Mouse (Mus musculus) left cerebral cortex, adult 11 months (tissue): Measurements from ENCODE around the gene Chn2.

ENCODE experiments used
- DNase-seq: peaks from one replicate; pipeline ENCODE4 v3.0.0; 2022; ENCODE audit warnings: low spot score

Gene Chn2

DNA sequence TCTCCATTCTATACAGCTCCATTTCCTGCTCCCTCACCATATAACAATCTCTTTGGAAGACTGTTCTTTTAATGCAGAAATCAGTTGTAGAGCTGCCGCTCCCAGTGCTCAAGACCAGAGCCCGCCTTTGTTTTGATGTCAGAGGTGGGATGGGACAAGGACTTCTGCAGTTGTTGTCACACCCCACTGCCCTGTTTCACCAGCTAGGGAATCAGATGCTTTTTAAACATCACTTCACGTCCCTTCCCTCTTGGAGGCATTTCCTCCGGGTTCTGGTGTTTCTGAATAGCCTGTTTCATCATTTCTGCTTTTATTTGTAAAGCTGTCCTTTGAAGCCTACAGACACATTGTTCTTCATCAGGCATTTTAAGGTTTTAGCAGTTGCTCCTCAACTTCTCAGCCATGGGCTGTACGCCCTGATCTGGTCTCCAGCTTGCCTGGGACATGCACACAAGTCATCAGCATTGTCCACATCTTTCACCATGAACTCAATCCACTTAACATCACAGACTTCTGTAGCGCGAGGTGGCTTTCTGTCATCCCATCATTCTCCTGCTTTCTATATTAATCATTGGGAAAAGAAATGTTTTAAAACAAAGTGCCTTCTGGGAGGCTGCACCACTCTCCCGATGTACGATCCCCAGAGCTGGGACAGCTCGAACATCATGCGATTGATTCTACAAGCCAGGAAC is 160.8 kb downstream of the Chn2 start:
- no peak for DNase-seq

DNA sequence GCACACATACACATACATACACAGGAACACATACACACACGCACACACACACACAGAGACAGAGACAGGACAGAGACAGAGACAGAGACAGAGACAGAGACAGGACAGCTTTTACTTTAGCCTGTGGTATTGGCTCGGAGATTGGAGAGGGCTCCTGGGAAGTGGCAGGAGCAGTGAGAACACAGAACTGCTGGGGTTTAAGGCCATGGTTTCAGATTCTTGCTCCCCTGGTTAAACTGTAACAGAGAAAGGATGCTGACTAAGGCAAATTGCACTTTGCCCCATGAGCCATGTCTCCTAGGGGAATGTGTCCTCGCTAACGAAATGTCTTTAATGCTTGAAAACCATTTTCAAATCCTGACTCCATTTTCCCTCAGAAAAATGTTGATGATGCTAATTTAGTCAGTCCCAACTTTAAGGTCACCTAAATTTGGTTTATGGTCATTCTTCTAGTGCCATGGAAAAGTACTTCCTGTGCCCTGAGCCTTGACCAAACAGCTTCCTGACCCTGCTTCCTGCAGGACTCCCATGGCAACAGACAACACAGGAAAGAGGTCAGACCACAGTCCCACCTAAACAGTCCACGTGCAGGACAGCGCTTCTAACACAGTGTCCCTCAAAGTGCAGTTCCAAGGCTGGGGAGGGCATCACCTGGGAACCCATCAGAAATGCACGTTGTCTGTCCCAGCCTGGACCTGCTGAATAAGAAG is 163.1 kb downstream of the Chn2 start:
- no peak for DNase-seq

DNA sequence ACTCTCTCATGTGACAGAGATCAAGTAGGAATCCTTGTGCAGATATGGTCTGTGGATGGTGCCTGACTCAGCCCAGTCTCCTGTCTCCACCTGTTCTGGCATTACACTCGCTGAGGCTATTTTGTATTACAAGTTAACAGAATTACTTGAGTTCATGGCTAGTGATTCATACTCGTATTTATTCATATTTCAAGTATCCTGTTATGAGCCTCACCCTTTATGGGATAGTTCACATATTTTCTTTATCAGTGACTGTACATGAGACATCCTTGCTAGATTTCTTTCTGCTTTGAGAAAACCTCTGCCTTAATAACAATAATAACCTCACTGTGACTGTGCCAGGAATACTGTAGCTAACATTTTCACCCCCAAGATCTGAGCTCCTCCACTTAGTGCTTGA is 164.0 kb downstream of the Chn2 start:
- DNase-seq, result no peak

DNA sequence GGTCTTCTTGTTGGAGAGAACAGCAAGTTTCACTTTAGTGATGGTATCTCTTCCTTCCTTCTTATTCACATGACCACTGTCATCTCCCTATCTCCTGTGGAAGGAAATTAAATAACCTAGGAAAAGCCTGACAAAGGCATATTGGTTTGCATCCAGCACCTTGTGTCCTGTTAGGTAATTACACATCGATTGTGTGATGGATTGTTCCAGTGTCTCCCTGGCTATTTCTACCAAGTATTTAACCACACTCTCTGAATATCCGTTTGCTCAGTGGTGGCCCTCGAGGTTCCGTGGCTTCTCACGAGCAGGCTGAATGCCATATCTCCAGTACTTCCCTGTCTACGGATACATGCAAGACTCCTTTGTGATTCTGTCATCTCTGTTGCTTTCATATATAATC is 164.6 kb downstream of the Chn2 start:
- no peak for DNase-seq

DNA sequence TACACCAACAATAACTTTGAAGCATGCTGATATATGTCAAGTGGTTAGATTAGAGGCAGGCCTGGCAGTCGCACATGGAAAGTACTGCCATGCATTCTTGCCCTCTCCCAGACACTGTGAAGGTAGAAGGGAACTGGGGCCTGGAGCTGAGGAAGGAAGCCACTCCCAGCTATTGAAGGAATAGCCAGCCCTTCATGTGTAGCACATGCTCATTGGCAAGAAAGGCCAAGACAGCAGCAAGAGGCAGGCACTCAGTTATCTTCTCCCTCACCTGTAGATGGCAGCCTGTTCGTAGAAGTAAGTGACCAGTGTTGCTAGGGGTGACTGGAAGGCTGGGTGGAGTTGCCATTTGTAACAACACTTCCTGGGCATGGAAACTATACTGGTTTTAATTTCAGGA is 165.6 kb downstream of the Chn2 start:
- DNase-seq, result no peak

DNA sequence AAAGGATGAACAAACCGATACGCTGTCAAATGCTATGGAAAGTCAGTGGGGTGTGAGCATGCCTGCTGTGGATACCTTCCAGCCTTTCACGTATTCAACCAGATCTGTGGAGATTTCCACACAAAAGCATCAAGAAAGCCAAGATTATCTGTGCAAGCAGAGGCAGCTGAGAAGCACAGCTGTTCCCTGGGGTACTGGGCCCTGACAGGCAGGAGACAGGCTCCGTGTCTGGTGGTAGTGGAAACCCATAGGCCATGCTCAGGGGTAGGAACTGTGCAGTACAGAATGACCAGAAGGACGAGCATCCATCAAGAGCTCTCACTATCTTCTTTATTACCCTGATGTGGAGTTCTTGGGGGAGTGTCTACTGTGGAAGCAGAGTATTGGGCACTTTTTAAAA is 166.1 kb downstream of the Chn2 start:
- no peak for DNase-seq

DNA sequence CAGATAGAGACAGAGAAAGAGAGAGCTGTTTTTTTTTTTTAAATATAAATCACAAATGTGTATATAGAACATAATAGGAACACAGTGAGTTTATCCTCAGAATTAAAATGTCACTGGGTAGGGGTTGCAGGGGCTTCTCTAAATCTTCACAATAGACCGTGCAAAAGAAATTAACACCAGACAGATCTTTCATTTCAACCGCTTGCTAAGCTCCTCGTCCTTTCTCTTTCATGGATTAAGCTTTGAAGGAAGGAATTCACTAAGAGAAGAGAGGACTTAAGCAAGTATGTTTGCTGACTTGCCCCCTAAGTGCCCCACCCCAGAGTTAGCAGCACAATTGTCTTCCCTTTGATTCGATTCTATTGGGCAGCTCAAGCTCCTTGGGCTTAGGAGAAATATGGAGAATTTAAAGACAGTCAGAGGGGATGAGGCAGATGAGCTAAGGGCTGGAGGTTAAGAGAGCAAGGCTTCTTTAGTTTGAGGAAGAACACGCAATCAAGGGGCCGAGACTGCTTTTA is 166.9 kb downstream of the Chn2 start:
- DNase-seq, result no peak

DNA sequence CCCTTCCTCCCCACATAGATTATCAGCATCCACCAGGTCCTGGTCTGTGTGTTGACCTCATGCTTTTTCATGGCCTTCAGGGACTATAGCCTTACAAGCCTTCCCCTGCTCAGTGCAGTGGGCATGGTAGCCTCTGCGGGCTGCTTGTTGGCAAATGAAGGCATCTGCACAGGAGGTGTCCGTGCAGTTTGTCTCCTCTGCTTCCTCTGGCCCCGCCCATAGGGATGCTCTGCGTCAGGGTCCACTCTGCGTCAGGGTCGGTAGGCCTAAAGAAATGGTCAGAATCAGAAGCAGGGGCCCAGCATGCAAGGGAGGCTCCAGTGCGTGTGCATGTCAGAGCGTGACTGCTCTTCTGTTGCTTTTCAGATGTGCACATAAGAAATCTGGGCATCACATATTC is 169.4 kb downstream of the Chn2 start:
- no peak for DNase-seq

DNA sequence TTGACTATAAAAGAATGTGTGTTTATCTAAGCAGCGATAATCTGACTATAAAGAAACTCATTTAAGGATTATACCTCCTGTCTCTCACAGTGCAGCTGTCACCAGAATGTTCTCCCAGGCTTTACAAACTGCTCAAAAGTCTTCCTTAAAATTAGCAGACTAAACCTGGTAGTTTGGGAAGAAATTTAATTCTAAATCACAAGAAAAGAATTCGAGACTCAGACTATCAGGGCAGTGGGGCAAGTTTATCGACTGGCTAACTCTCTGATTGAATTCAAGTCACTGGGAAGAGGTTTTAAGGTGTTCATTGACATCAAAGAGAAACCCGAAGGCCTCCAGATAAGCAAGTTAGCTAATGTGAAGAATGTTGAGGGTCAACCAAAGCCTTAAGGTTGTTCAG is 171.6 kb downstream of the Chn2 start:
- DNase-seq, result no peak

DNA sequence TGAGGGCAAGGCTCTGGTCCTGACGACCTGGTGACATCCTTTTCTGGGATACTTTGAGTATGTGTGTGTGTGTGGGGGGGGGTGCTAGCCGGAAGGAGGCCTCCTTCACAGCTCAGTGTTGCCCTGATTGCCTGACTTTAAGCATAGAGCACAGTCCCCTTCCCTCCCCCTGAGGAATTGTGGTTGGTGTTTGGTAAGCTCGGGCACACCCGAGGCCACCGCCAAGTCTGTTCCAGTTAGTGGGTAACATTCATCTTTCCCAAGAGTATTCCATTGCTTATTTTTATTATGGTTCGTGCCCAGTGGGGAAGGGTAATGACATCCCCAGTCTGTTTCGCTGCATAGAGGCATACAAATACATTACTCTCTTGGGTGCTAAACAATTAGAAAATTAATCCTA is 172.6 kb downstream of the Chn2 start:
- no peak for DNase-seq

DNA sequence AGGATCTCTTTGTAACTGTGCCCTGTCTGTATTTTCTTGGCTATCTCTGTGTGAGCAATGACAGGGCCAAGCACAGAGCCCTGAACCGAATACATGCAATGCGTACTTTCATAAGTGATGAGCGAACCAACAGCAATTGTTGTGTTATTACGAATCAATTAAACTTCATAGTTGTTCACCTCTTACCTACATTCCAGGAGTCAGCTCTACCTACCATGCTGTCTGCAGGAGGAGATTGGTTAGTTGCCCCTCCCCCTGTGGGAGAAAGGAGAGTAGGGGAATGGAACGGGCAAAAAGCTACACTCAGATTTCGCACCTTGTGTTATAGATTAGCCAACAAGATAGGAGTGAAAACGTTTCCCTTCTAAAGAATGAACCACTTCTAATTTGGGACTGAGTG is 174.4 kb downstream of the Chn2 start:
- no peak for DNase-seq

DNA sequence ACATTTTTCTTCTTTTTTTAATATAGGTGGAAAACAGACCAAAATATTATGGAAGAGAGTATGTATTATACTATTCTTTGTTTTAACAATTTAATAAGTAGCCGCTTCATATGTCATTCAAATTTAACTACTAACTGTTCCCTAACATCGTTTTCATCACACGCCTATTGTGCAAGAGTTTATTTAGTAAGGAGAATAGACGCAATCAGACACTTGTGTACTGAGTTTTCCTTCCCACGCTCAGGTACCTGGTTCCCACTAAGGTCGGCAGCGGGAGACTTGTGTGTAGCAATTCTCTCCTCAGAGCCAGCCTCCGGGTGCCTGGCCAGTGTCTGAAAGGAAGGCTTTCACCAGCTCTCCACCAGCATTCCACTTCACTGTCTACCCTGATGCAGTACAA is 176.3 kb downstream of the Chn2 start:
- no peak for DNase-seq

DNA sequence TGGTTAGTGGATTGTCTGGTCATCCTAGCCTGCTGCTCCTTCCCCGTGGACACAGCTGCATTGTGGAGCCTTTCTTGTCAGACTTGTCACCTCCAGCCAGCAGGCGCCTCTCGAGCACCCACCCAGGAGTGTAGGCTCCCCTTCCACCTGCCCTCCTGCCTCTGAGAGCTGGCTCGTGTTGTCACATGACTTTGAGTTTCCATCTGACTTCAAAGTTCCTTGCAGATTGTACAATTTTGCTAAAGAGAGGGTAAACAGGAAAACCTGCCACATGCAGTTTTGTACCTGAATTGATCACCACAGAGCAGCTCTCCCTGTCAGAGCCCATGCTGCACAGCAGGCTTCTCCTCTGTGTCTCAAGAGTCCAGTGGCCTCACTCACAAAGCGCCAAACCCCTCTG is 177.2 kb downstream of the Chn2 start:
- no peak for DNase-seq

DNA sequence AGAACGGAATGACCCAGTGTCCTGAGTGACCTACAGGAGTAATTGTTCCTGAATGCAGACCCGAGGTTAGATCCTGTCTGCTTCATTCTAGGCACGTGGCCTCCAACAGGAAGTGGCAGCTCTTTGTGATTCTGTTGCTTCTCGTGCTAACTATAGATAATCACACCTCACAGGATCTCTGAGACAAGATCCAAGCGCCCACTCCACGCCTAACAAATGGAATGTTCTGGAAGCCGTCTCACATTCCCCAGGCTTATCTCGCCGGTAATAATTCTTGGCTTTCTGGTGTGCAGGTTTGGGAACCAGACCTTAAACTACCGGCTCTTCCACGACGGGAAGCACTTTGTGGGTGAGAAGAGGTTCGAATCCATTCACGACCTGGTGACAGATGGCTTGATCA is 180.8 kb downstream of the Chn2 start:
- DNase-seq, result no peak

DNA sequence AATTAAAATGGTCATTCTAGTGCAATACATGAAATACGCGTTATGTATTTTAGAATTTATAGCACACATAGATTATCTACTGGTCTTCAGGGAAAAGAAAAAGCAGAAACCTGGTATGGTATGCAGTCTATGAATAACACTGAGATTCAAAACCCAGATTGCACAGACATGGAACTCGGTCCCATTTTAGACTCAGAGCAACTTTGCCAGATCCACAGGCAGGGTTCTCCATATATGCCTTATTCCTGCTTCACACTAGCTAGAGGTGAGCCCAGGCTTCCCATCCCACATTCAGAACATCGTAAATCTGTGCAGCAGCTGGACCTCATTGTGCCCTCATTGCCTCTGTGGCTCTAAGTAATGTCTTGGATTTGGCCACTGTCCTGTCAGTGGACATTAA is 184.2 kb downstream of the Chn2 start:
- no peak for DNase-seq

DNA sequence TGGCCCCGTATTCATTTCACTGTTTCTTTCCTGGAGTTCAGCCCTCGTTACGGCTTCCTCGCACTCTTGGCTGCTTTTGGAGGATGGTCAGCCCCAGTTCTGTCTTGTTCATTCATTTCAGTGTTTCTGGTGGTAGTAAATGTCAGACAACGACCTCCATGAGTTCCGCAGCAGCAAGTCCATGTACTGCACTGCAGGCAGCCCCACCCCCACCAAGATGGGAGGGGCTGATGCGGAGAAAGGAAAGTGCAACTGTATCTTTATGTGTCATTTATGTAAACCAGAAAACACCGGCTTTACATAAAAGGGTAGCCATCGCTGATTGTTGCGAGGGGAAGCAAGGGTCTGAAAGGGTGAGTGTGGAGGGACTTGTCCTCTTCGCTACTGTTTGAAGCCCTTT is 185.0 kb downstream of the Chn2 start:
- no peak for DNase-seq

DNA sequence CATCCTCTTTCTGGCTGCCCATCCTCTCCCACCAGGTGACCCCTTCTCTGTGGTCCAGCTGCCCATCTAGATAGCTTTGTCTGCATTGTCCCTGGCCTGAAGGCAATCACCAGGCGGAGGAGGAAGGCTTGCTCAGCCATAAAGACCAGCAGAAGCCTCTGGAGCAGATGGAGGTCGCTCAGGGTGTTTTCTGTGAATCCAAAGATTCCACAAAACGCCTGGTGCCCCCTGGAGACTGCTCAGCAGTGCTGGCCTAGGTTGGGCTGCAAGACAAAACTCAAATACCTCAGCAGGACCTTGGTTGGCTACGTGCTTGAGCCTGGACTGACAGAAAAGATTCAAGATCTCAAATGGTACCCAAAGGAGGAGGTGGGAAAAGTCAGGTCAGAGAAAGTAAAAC is 186.0 kb downstream of the Chn2 start:
- DNase-seq, result no peak

DNA sequence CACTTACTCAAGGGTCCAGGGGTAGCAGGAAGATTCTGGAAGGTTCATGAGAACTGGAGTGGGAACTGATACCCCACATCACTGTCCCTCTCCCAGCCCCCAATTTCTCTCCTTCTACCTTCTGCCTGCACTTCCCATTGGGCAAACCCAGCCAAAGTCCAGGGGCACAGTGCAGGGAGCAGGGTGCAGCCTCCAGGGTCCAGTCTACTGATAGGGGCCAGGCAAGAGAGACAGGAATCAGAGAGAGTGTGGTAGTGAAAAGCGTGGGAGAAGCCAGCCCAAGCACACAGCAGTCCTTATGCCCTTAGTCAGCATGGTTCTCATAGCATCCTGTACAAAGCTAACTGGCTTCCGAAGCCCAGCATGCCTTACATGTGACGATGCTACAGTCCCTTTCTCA is 187.7 kb downstream of the Chn2 start:
- DNase-seq, result no peak

DNA sequence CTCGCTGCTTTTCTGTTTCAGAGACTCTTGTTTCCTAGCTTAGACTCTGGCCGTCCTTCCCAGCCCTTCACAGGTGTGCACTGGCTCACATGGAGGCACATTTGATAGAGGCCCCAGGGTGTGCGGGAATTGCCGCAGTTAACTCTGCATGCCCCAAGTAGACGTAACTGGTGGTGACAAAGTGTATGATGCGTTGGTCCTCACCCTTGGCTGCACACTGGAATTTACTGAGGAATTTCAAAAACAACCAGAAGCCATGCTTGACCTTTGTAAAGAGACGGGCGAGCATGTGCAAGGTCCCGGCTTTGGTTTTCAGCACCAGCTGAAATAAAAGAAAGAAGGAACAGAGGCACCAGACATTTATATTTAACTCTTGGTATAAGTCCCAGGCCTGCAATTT is 189.1 kb downstream of the Chn2 start:
- DNase-seq, result no peak

DNA sequence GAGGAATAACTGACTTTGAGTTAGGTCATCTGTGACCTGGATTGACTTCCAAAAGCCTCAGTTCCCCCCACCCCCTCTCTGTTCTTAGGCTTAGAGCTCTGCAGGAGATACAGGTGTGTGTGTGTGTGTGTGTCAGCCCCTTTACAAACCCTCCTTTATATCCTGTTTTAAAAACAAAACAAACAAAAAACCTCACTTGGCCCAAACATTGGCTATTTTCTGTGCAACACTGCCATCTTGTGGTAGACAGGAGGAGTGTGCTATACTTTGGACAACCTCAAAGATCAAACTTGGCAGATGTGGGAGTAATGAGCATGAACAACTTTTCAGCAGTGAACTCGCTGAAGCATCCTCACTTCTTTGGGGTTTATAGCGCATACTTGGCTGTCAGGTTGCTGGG is 189.5 kb downstream of the Chn2 start:
- no peak for DNase-seq

DNA sequence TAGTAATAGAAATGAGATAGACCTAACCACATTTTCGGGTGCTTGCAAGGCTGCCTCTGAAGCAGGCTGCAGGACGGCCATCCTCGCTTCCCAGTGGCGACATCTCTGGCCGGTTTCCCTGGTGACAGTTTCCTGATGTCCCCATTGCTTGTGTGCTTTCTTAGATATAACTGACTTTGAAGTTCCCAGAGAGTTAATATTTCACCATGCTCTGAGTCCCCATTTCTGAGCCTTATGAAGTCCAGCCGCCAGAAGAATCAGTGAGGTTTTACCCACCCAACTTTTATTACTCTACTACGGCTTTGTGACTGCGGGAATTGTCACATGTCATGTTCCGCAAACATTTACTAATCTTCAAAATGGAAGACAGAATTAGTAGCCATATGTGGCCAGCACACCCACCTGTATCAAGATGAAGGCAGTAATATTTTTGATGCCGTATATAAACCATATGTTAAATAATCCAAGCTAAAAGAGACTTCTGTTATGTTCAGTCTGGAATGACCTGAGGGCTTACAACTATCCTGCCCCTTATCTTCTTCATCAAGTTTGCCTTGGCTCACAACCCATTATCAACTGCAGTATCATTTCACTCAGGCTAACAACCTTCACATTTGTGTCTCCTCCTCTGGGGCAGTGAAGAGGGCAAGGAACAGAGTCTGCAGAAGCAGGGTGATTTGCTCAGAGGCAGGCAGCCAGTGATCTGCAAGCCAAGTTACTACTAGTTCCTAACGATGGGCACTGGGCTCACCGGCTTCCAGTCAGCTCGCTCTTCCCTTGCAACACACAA is 192.6 kb downstream of the Chn2 start:
- DNase-seq, result no peak

DNA sequence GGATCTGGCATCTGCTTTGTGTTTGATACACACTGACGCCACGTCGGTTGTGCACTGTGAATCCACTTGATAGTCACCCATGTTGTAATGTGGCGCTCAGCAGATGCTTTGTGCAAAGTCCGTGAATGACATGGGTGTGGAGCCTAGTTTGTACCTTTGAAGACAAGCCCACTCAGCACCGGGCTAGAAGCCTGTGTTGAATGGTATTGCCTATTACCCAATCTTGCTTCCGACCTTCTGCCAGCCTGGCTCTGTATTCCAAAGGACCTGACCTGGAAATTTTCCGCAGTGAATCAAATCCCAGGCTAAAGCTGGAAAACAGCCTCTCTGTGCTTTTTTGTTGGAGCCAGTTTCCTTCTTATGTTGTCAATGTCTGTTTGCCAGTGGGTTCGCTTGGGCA is 197.1 kb downstream of the Chn2 start:
- no peak for DNase-seq

DNA sequence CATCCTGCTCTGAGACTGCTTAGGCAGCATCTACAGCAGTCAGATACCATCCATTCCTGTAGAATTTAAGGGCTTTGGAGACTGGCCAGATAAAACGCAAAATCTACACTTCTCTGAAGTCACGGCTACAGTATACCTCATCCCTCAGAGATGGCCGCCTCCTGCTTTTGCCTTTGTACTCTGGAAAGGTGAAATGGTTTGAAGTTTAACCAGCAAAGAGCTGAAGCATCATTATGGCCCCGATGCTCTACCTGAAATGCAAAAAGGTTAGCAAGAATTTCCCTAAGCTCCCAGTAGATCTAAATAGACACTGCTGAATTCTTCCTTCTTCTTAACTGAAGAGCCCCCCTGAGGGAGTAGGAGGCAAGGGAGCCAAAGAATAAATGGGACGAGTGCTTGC is 202.4 kb downstream of the Chn2 start:
- no peak for DNase-seq
